14 mouse cellular contexts compared by ENCODE assay signal in the genomic region with DNA sequence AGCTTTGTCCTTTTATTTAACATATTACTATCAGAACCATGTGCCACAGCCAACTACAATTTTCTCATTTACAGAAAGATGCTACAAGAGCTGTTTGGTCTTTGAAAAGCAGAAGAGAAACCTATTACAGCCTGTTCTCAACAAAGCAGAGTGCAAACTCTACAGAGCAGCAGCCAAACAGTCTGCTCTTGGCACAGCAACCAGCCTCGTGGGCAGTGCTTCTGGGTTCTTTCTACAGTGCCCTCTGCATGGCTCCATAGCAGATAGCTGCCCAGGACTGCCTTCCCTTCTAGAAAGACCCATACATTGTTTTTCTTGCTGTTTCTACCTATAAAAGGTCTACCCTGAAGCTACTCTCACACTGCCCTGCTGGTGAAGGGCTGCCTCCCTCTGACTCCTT. TPM values are rescaled to one million over a fixed set of nuclear protein-coding genes. Genes with fewer than 3 reads are reported as not detected.
DNase-seq lines count a peak whose midpoint lies in the region; ATAC-seq and TF ChIP-seq lines count a peak whose summit lies in the region.
"Had no signal": no experiment of that assay in that cellular context is flagged by ENCODE, and none has a peak within 500 bp of the region (broad histone marks: within the 10 kb centered on the region; RNA-seq: fewer than 3 reads in every experiment).

No protein-coding gene starts in this region.

- no peak for ATAC-seq in hindbrain, embryonic 14.5 days (ENCODE audit: low FRiP score)
- no peak for ATAC-seq in hindbrain, embryonic 12.5 days (ENCODE audit: low FRiP score)
- ATAC-seq: inflammation-experienced regulatory T-cells, adult 6 months had no signal

- DNase-seq in hindbrain, embryonic 14.5 days (ENCODE audit: low spot score) = no peak
- DNase-seq in CH12.LX (ENCODE audit: extremely low read depth) = no peak
- DNase-seq in left cerebral cortex, postnatal 25 days (ENCODE audit: low spot score in 2 of 2) = peak; percentile 57 to 84
- no peak for DNase-seq in ovary, postnatal 36 days (ENCODE audit: low spot score)
- no peak for DNase-seq in embryo, embryonic 9.5 days (ENCODE audit: extremely low spot score)
- DNase-seq: adrenal gland, postnatal 25 days; gastrocnemius, postnatal 36 days had no signal

- dilution Hi-C loops in CH12.LX (cut with MboI; ENCODE audit: extremely low pct_ligation_motif_present, extremely low pct_unique_long_range_greater_than_20kb, low sequenced_read_pairs) = no loop called here

- 0 out of 2 replicates have a peak, but pooled peaks cover 4% of the 10 kb centered on the region for H3K36me3 ChIP-seq in hindbrain, embryonic 14.5 days (replicated peaks; ENCODE audit: control insufficient read depth, insufficient read depth)
- H3K36me3 ChIP-seq in hindbrain, embryonic 12.5 days = peaks cover 9% of the 10 kb centered on the region; the same call in 1 of the 2 replicates
- peaks cover 7 to 54% of the 10 kb centered on the region in 2 experiments for H3K36me3 ChIP-seq in CH12.LX (replicated peaks in 1 of 2; ENCODE audit: control insufficient read depth in 1 of 2, insufficient read depth in 1 of 2, low read length in 1 of 2)

- H3K27ac ChIP-seq in hindbrain, embryonic 14.5 days = 0 out of 2 replicates have a peak overlapping the region, but pooled peaks have one; percentile 39
- no peak overlapping the region for H3K27ac ChIP-seq in hindbrain, embryonic 12.5 days
- H3K27ac ChIP-seq in CH12.LX (ENCODE audit: insufficient read depth, low read depth) = no peak overlapping the region; the same call in 1 of the 2 replicates
- peak overlapping the region; percentile 64 for H3K27ac ChIP-seq in brown adipose tissue, adult 24 weeks (replicated peaks; ENCODE audit: low read depth, low read length)
- H3K27ac ChIP-seq: embryonic facial prominence, embryonic 13.5 days; limb, embryonic 13.5 days had no signal

- no peak overlapping the region for H3K4me2 ChIP-seq in hindbrain, embryonic 14.5 days (replicated peaks)
- H3K4me2 ChIP-seq in hindbrain, embryonic 12.5 days (replicated peaks) = no peak overlapping the region
- H3K4me2 ChIP-seq in CH12.LX (ENCODE audit: insufficient read depth, low read depth, poor library complexity, severe bottlenecking) = peak overlapping the region; percentile 35
- H3K4me2 ChIP-seq: embryonic facial prominence, embryonic 13.5 days; limb, embryonic 13.5 days had no signal

- in situ Hi-C loops in CH12.LX (cut with MboI; ENCODE audit: low pct_ligation_motif_present, low pct_unique_long_range_greater_than_20kb, low sequenced_read_pairs) = loop anchor here (25.0 kb wide), 1 partner anchor 168 kb away; no protein-coding TSS in a partner anchor

- no peak overlapping the region for H3K9ac ChIP-seq in hindbrain, embryonic 14.5 days
- no peak overlapping the region for H3K9ac ChIP-seq in hindbrain, embryonic 12.5 days
- H3K9ac ChIP-seq in CH12.LX (ENCODE audit: insufficient read depth, low read depth) = no peak overlapping the region; the same call in 1 of the 2 replicates
- H3K9ac ChIP-seq: embryonic facial prominence, embryonic 13.5 days; limb, embryonic 13.5 days had no signal

- TF ChIP-seq EP300 in CH12.LX (IDR thresholded peaks at IDR 0.05; ENCODE audit: low read length) = no peak

- intact Hi-C loops in left cerebral cortex, postnatal 25 days (cut with DNase I) = loop anchor here (2.0 kb wide), 1 partner anchor 60 kb away; the partner anchor contains the start of genes Abhd12 and Gins1

- TF ChIP-seq RAD21 in CH12.LX (IDR thresholded peaks at IDR 0.05; ENCODE audit: low read depth, low read length) = no peak

- TF ChIP-seq POLR2A in CH12.LX (IDR thresholded peaks at IDR 0.05; ENCODE audit: low read depth, low read length) = no peak

- no peak overlapping the region for H3K4me3 ChIP-seq in hindbrain, embryonic 14.5 days (replicated peaks; ENCODE audit: low read length)
- no peak overlapping the region for H3K4me3 ChIP-seq in hindbrain, embryonic 12.5 days
- no peak overlapping the region for H3K4me3 ChIP-seq in CH12.LX (replicated peaks in 1 of 3; ENCODE audit: low read depth in 2 of 3, low read length in 2 of 3, poor library complexity in 1 of 3)
- no peak overlapping the region for H3K4me3 ChIP-seq in brown adipose tissue, adult 24 weeks (ENCODE audit: insufficient read depth, low read depth, low read length)
- H3K4me3 ChIP-seq: embryonic facial prominence, embryonic 13.5 days; limb, embryonic 13.5 days; megakaryocyte, embryonic 14.5 days had no signal

- H3K27me3 ChIP-seq in hindbrain, embryonic 14.5 days (ENCODE audit: control insufficient read depth, insufficient read depth, low read length) = no peaks in the 10 kb centered on the region
- no peaks in the 10 kb centered on the region for H3K27me3 ChIP-seq in hindbrain, embryonic 12.5 days
- H3K27me3 ChIP-seq in CH12.LX (replicated peaks) = no peaks in the 10 kb centered on the region
- H3K27me3 ChIP-seq: embryonic facial prominence, embryonic 13.5 days; limb, embryonic 13.5 days; megakaryocyte, embryonic 14.5 days had no signal

- 78% methylated on average over 1 of the region's 1 CpGs for WGBS in hindbrain, embryonic 14.5 days
- WGBS in hindbrain, embryonic 12.5 days = 83% methylated on average over 1 of the region's 1 CpGs

- TF ChIP-seq CTCF in CH12.LX (conservative IDR thresholded peaks at IDR 0.05 in 1 of 2, IDR thresholded peaks at IDR 0.05 in 1 of 2; ENCODE audit: low read depth in 2 of 2, low read length in 2 of 2) = no peak

- H3K4me1 ChIP-seq in hindbrain, embryonic 14.5 days (replicated peaks; ENCODE audit: control insufficient read depth, insufficient read depth, low read length) = no peaks in the 10 kb centered on the region
- peaks cover 6% of the 10 kb centered on the region; the same call in 1 of the 2 replicates for H3K4me1 ChIP-seq in hindbrain, embryonic 12.5 days
- H3K4me1 ChIP-seq in CH12.LX (ENCODE audit: control insufficient read depth in 1 of 2, insufficient read depth in 2 of 2) = peaks cover 41 to 68% of the 10 kb centered on the region in 2 experiments
- peaks cover 10% of the 10 kb centered on the region for H3K4me1 ChIP-seq in brown adipose tissue, adult 24 weeks (ENCODE audit: control insufficient read depth, insufficient read depth, insufficient read length, low read length)
- H3K4me1 ChIP-seq: embryonic facial prominence, embryonic 13.5 days; limb, embryonic 13.5 days had no signal

- H3K9me3 ChIP-seq in hindbrain, embryonic 14.5 days (ENCODE audit: control insufficient read depth, low read length) = no peaks in the 10 kb centered on the region
- H3K9me3 ChIP-seq in hindbrain, embryonic 12.5 days (replicated peaks) = no peaks in the 10 kb centered on the region
- H3K9me3 ChIP-seq in CH12.LX (replicated peaks; ENCODE audit: low read length) = no peaks in the 10 kb centered on the region
- H3K9me3 ChIP-seq: embryonic facial prominence, embryonic 13.5 days; G1E; limb, embryonic 13.5 days; megakaryocyte, embryonic 14.5 days had no signal

- H3K79me2 ChIP-seq in CH12.LX (replicated peaks; ENCODE audit: control insufficient read depth, extremely low read depth, insufficient read depth, poor library complexity, severe bottlenecking) = no peaks in the 10 kb centered on the region; the same call in none of the 2 replicates

TF ChIP-seq in CH12.LX, 34 proteins besides CTCF, POLR2A, EP300 and RAD21:
- no peak for TF ChIP-seq SMC3 (IDR thresholded peaks at IDR 0.05; ENCODE audit: low read depth, low read length)
- TF ChIP-seq MAFK (IDR thresholded peaks at IDR 0.05; ENCODE audit: insufficient replicate concordance, low read length) = no peak
- no peak for TF ChIP-seq JUND (conservative IDR thresholded peaks at IDR 0.05; ENCODE audit: low read depth, low read length)
- no peak for TF ChIP-seq PAX5 (IDR thresholded peaks at IDR 0.05; ENCODE audit: low read length)
- no peak for TF ChIP-seq BHLHE40 (IDR thresholded peaks at IDR 0.05; ENCODE audit: low read depth, low read length)
- TF ChIP-seq MXI1 (IDR thresholded peaks at IDR 0.05; ENCODE audit: low read depth, low read length) = no peak
- no peak for TF ChIP-seq RCOR1 (conservative IDR thresholded peaks at IDR 0.05; ENCODE audit: low read depth, low read length)
- TF ChIP-seq ETS1 (conservative IDR thresholded peaks at IDR 0.05; ENCODE audit: low read depth, low read length) = no peak
- no peak for TF ChIP-seq KAT2A (IDR thresholded peaks at IDR 0.05; ENCODE audit: insufficient replicate concordance, low read length)
- TF ChIP-seq ZC3H11A (IDR thresholded peaks at IDR 0.05; ENCODE audit: low read depth, low read length) = no peak
- no peak for TF ChIP-seq NRF1 (IDR thresholded peaks at IDR 0.05; ENCODE audit: low read depth, low read length)

RNA-seq across cellular contexts. Expression of gene Pygb, which starts 58.3 kb away (rescaled TPM):
- polyA plus RNA-seq in hindbrain, embryonic 14.5 days (2014; fragmentation: Nextera tagmentation; extraction: Ambion mirVana) = 93.9 and 108 TPM in 2 replicates
- polyA plus RNA-seq in hindbrain, embryonic 12.5 days (2016; fragmentation: Nextera tagmentation; extraction: Ambion mirVana) = 92.5 and 95.3 TPM in 2 replicates
- total RNA-seq in CH12.LX (2012; rRNA removed) (47.0 and 47.7 TPM in 2 replicates), CH12.LX (2014; rRNA removed) (36.4 and 39.7 TPM in 2 replicates)
- polyA plus RNA-seq in CH12.LX (2012; ENCODE audit: insufficient read length, low read depth) = 42.6 and 43.2 TPM in 2 replicates
- polyA plus RNA-seq in brown adipose tissue, adult 24 weeks (2012; ENCODE audit: insufficient read depth, insufficient read length, missing spikeins) = 51.9 and 52.1 TPM in 2 replicates
- total RNA-seq in left cerebral cortex, postnatal 25 days (2021) = 100 to 1,000 TPM; 112 to 116 TPM

RNA-seq across cellular contexts. Expression of gene Abhd12, which starts 59.7 kb away (rescaled TPM):
- polyA plus RNA-seq in hindbrain, embryonic 14.5 days (2014; fragmentation: Nextera tagmentation; extraction: Ambion mirVana) = 126 and 136 TPM in 2 replicates
- 70.0 and 74.1 TPM in 2 replicates for polyA plus RNA-seq in hindbrain, embryonic 12.5 days (2016; fragmentation: Nextera tagmentation; extraction: Ambion mirVana)
- total RNA-seq in CH12.LX (2012; rRNA removed) (43.6 and 45.5 TPM in 2 replicates), CH12.LX (2014; rRNA removed) (51.5 and 51.9 TPM in 2 replicates)
- 45.7 and 51.3 TPM in 2 replicates for polyA plus RNA-seq in CH12.LX (2012; ENCODE audit: insufficient read length, low read depth)
- polyA plus RNA-seq in brown adipose tissue, adult 24 weeks (2012; ENCODE audit: insufficient read depth, insufficient read length, missing spikeins) = 32.4 and 57.2 TPM in 2 replicates
- total RNA-seq in left cerebral cortex, postnatal 25 days (2021) = 100 to 1,000 TPM; 300 to 308 TPM

Comparison
In these comparisons a context has a peak if more than half of its experiments do, and no peak if none do; other contexts are left out.
1. H3K27ac ChIP-seq: peak in hindbrain, embryonic 14.5 days (single experiment) and brown adipose tissue, adult 24 weeks (single experiment); none in hindbrain, embryonic 12.5 days (single experiment) and CH12.LX (single experiment).
2. DNase-seq: peak in left cerebral cortex, postnatal 25 days (2 of 2); none in hindbrain, embryonic 14.5 days (single experiment), CH12.LX (single experiment), ovary, postnatal 36 days (single experiment) and embryo, embryonic 9.5 days (single experiment).